In the genomic region with DNA sequence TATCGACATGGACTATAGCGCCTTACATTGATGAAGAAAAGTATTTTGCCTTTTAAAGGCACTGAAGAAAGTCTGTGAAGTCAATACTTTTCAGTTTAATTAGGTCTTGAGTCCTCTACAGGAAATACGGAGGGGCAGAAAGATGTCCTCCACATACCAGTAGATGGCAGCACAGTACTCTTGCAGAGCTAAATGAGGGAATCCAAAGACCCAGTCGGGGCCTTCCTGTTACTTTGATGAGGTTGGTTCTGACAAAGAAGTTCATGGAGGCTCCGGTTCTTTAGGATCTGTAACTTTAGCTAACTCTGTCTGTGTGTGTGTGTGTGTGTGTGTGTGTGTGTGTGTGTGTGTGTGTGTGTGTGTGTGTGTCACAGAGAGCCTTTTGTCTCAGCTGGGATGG, we compare ENCODE assay signal across 8 mouse cellular contexts. TPM values are rescaled to one million over a fixed set of nuclear protein-coding genes. Genes with fewer than 3 reads are reported as not detected.
A peak's percentile ranks its signal among the peaks of the same experiment; 100 is the strongest.
DNase-seq lines count a peak whose midpoint lies in the region; ATAC-seq and TF ChIP-seq lines count a peak whose summit lies in the region.

No protein-coding gene starts in this region.

- peaks cover 49% of the 10 kb centered on the region for H3K4me1 ChIP-seq in G1E (ENCODE audit: insufficient read depth, low read depth, low read length)
- peaks cover 18% of the 10 kb centered on the region for H3K4me1 ChIP-seq in limb, embryonic 13.5 days

- no peaks in the 10 kb centered on the region for H3K36me3 ChIP-seq in G1E (replicated peaks)
- no peaks in the 10 kb centered on the region for H3K36me3 ChIP-seq in limb, embryonic 13.5 days

- H3K27ac ChIP-seq in gastrocnemius, adult 2 months: peak overlapping the region; percentile 86
- no peak overlapping the region for H3K27ac ChIP-seq in limb, embryonic 13.5 days

- WGBS in limb, embryonic 13.5 days: 10% methylated on average over 5 of the region's 5 CpGs

- DNase-seq in 3T3-L1 (ENCODE audit: low read depth, low spot score) (peak; percentile 93), G1E (ENCODE audit: low spot score) (peak; percentile 64)
- peak; percentile 90 for DNase-seq in cerebellum, adult 9-10 months
- peak; percentile 71 for DNase-seq in gastrocnemius, adult 2 months
- DNase-seq in induced T-regulatory cell, adult 2 months (ENCODE audit: low read depth): peak; percentile 91
- peak; percentile 90 for DNase-seq in naive thymus-derived CD4-positive, alpha-beta T cell, adult 2 months (ENCODE audit: low read depth)
- DNase-seq in thymus, postnatal 36 days: peak; percentile 47 to 50

- intact Hi-C loops in gastrocnemius, adult 2 months (cut with DNase I): loop anchor here (2.0 to 10.0 kb wide), 4 partner anchors 66 to 448 kb away; a partner anchor contains a TSS

- peak; percentile 70; the same call in 1 of the 2 replicates for TF ChIP-seq CTCF in G1E (IDR thresholded peaks at IDR 0.05; ENCODE audit: low read depth, low read length)
- TF ChIP-seq CTCF in gastrocnemius, adult 2 months (IDR thresholded peaks at IDR 0.05): peak; percentile 95

- peaks cover 9% of the 10 kb centered on the region for H3K27me3 ChIP-seq in G1E (ENCODE audit: insufficient read depth, low read length)
- H3K27me3 ChIP-seq in limb, embryonic 13.5 days: no peaks in the 10 kb centered on the region

- H3K4me3 ChIP-seq in G1E (ENCODE audit: low read depth, low read length): no peak overlapping the region; the same call in 1 of the 2 replicates
- H3K4me3 ChIP-seq in gastrocnemius, adult 2 months: peak overlapping the region; percentile 56
- 0 out of 2 replicates have a peak overlapping the region, but pooled peaks have one; percentile 2 for H3K4me3 ChIP-seq in limb, embryonic 13.5 days

- no peak overlapping the region for H3K9ac ChIP-seq in limb, embryonic 13.5 days

- H3K4me2 ChIP-seq in limb, embryonic 13.5 days (replicated peaks): peak overlapping the region; percentile 86

- H3K9me3 ChIP-seq in G1E (replicated peaks): no peaks in the 10 kb centered on the region
- H3K9me3 ChIP-seq in limb, embryonic 13.5 days: no peaks in the 10 kb centered on the region

- ATAC-seq in G1E (ENCODE audit: extremely low read depth, insufficient number of reproducible peaks, low FRiP score, poor library complexity, severe bottlenecking): no peak
- no peak for ATAC-seq in limb, embryonic 13.5 days (ENCODE audit: low FRiP score, low read depth)

RNA-seq across cellular contexts. Expression of a gene that starts 1.2 kb away (rescaled TPM):
- total RNA-seq in G1E (2014; fragmentation: Nextera tagmentation) (10.2 and 24.4 TPM in 2 replicates), G1E (2017) (12.6 and 17.8 TPM in 2 replicates)
- polyA plus RNA-seq in G1E (2012): 15.0 and 17.7 TPM in 2 replicates
- total RNA-seq in gastrocnemius, adult 2 months (2021): 10 to 100 TPM; 21.1 to 24.5 TPM
- 13.7 and 14.7 TPM in 2 replicates for polyA plus RNA-seq in limb, embryonic 13.5 days (2015; fragmentation: Nextera tagmentation; extraction: Ambion mirVana)

RNA-seq across cellular contexts. Expression of a gene that starts 11.5 kb away (rescaled TPM):
- 0.63 and 3.9 TPM in 2 replicates for total RNA-seq in G1E (2014; fragmentation: Nextera tagmentation)
- 4.0 and 5.5 TPM in 2 replicates for total RNA-seq in G1E (2017)
- 0.36 and 0.56 TPM in 2 replicates for polyA plus RNA-seq in G1E (2012)
- total RNA-seq in gastrocnemius, adult 2 months (2021): 1 to 10 TPM; 2.1 to 2.9 TPM
- polyA plus RNA-seq in limb, embryonic 13.5 days (2015; fragmentation: Nextera tagmentation; extraction: Ambion mirVana): 2.5 and 2.7 TPM in 2 replicates

RNA-seq across cellular contexts. Expression of a gene that starts 15.7 kb away (rescaled TPM):
- total RNA-seq in G1E (2014; fragmentation: Nextera tagmentation): 191 and 233 TPM in 2 replicates
- total RNA-seq in G1E (2017): 157 and 170 TPM in 2 replicates
- 145 and 169 TPM in 2 replicates for polyA plus RNA-seq in G1E (2012)
- 100 to 1,000 TPM in 1 of 2 experiments, 10 to 100 TPM in 1; 87.5 to 108 TPM for total RNA-seq in gastrocnemius, adult 2 months (2021)
- 343 and 345 TPM in 2 replicates for polyA plus RNA-seq in limb, embryonic 13.5 days (2015; fragmentation: Nextera tagmentation; extraction: Ambion mirVana)

RNA-seq across cellular contexts. Expression of a gene that starts 21.6 kb away (rescaled TPM):
- 11.8 and 17.2 TPM in 2 replicates for total RNA-seq in G1E (2014; fragmentation: Nextera tagmentation)
- total RNA-seq in G1E (2017): 9.4 and 9.7 TPM in 2 replicates
- polyA plus RNA-seq in G1E (2012): 11.2 and 11.6 TPM in 2 replicates
- total RNA-seq in gastrocnemius, adult 2 months (2021): 10 to 100 TPM in 1 of 2 experiments, 1 to 10 TPM in 1; 4.9 to 10.2 TPM
- 25.7 and 26.0 TPM in 2 replicates for polyA plus RNA-seq in limb, embryonic 13.5 days (2015; fragmentation: Nextera tagmentation; extraction: Ambion mirVana)

RNA-seq across cellular contexts. Expression of a gene that starts 36.9 kb away (rescaled TPM):
- total RNA-seq in G1E (2014; fragmentation: Nextera tagmentation) (15.2 and 16.8 TPM in 2 replicates), G1E (2017) (12.9 and 18.7 TPM in 2 replicates)
- 4.3 and 9.4 TPM in 2 replicates for polyA plus RNA-seq in G1E (2012)
- 1 to 10 TPM in 1 of 2 experiments, under 1 TPM in 1; 0.84 to 1.2 TPM for total RNA-seq in gastrocnemius, adult 2 months (2021)
- polyA plus RNA-seq in limb, embryonic 13.5 days (2015; fragmentation: Nextera tagmentation; extraction: Ambion mirVana): 19.5 and 20.7 TPM in 2 replicates
